Mouse (Mus musculus): ENCODE data around the gene Plbd2. TPM values are rescaled to one million over a fixed set of nuclear protein-coding genes. Genes with fewer than 3 reads are reported as not detected.

The Plbd2 gene
- polyA plus RNA-seq, 1 experiment from 2014 or later, result 30.9 TPM

DNA sequence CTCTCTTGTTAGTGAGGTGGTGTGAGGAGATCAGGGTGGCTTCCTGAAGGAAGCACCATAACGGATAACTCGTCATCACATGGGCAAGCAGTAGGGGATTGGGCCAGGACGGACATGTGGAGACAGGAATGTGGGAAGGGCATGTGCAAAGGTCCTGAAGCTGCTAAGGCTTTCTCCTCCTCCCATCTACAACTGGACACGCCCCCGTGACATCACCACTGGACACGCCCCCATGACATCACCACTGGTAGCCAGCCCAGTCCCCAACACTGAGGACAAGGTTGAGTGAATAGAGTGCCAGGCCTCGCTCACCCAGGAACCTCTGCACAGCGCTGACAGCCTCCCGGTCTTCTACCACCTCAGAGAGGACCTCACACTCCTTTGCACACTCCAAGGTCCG lies 44.3 kb downstream of the Plbd2 start:
- Histone ChIP-seq H3K4me2 (ENCODE audit: low read depth, low read length) (no peak overlapping the region), H3K4me1 (ENCODE audit: control insufficient read depth, insufficient read depth, low read length) (peaks cover 5% of the 10 kb centered on the region; the same call in 1 of the 2 replicates), H3K9ac (replicated peaks; ENCODE audit: low read depth, low read length) (no peak overlapping the region), H3K36me3 (ENCODE audit: control insufficient read depth, insufficient read depth, low read length) (no peaks in the 10 kb centered on the region), H3K27me3 (ENCODE audit: control insufficient read depth, insufficient read depth, low read length) (no peaks in the 10 kb centered on the region), H3K4me3 (ENCODE audit: low read depth, low read length) (no peak overlapping the region), H3K27ac (ENCODE audit: low read depth, low read length) (no peak overlapping the region), H3K9me3 (ENCODE audit: control insufficient read depth, low read length) (no peaks in the 10 kb centered on the region)
- ATAC-seq (ENCODE audit: low read depth), result no peak
- 81% methylated on average over 10 of the region's 10 CpGs for WGBS

DNA sequence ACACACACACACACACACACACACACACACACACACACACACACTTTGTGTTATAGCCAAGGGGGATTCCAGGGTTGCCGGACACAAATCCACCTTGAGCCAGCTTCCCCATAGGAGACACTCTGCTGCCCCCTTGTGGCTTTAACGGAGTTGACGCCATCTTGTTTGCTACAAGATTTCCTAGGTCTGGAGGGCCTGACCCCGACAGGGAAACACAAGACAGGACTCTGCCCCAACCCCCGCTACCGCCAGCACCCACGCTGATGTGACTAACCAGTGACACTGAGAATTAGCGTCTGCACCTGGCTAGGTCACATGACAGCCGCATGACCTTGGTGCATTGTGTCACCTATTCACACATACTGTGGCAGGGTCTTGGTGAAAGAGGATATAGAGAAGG lies 45.8 kb downstream of the Plbd2 start:
- Histone ChIP-seq H3K4me1 (ENCODE audit: control insufficient read depth, insufficient read depth, low read length) (peaks cover 5% of the 10 kb centered on the region; the same call in 1 of the 2 replicates), H3K4me2 (ENCODE audit: low read depth, low read length) (no peak overlapping the region), H3K36me3 (ENCODE audit: control insufficient read depth, insufficient read depth, low read length) (no peaks in the 10 kb centered on the region), H3K27ac (ENCODE audit: low read depth, low read length) (no peak overlapping the region), H3K4me3 (ENCODE audit: low read depth, low read length) (no peak overlapping the region), H3K9ac (replicated peaks; ENCODE audit: low read depth, low read length) (no peak overlapping the region), H3K27me3 (ENCODE audit: control insufficient read depth, insufficient read depth, low read length) (no peaks in the 10 kb centered on the region), H3K9me3 (ENCODE audit: control insufficient read depth, low read length) (no peaks in the 10 kb centered on the region)
- 3% methylated on average over 9 of the region's 9 CpGs for WGBS
- no peak; the same call in 1 of the 2 replicates for ATAC-seq (ENCODE audit: low read depth)

DNA sequence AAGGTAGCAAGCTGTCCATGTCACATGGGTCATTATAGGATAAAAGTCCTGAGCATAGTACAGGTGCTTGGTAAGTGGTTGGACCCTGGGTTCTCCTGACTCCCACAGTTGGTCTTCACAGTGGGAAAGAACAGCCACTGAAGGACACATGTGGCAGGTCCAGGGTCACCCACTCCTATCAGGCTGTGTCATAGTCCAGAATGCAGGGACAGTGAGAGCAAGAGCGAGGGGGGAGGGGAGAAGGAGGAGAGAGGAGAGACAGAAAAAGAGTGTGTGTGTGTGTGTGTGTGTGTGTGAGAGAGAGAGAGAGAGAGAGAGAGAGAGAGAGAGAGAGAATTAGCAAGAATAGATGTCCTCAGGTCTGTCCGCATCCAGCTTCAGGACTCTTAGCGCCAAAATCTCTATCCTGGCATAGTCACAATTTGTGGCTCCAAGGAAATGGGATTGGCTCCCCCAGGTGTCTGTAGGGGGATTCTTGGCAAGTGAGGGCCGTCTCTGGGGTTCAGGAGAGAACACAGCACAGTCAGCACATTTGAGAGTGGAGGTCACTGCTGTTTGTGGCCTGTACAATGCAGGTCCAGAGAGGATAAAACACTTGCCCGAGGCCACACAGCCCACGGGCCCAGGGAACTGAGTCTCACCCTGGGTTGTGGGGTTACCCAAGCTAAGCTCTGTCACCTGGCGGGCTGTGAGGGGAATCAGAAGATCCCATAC lies 46.4 kb downstream of the Plbd2 start:
- no peak overlapping the region for H3K4me3 ChIP-seq (ENCODE audit: low read depth, low read length)
- H3K27ac ChIP-seq (ENCODE audit: low read depth, low read length), result no peak overlapping the region
- H3K9ac ChIP-seq (replicated peaks; ENCODE audit: low read depth, low read length), result no peak overlapping the region
- H3K4me1 ChIP-seq (ENCODE audit: control insufficient read depth, insufficient read depth, low read length), result peaks cover 5% of the 10 kb centered on the region; the same call in 1 of the 2 replicates
- 54% methylated on average over 7 of the region's 7 CpGs for WGBS
- H3K36me3 ChIP-seq (ENCODE audit: control insufficient read depth, insufficient read depth, low read length), result no peaks in the 10 kb centered on the region
- no peak overlapping the region for H3K4me2 ChIP-seq (ENCODE audit: low read depth, low read length)
- no peaks in the 10 kb centered on the region for H3K9me3 ChIP-seq (ENCODE audit: control insufficient read depth, low read length)
- no peak for ATAC-seq (ENCODE audit: low read depth)
- no peaks in the 10 kb centered on the region for H3K27me3 ChIP-seq (ENCODE audit: control insufficient read depth, insufficient read depth, low read length)

DNA sequence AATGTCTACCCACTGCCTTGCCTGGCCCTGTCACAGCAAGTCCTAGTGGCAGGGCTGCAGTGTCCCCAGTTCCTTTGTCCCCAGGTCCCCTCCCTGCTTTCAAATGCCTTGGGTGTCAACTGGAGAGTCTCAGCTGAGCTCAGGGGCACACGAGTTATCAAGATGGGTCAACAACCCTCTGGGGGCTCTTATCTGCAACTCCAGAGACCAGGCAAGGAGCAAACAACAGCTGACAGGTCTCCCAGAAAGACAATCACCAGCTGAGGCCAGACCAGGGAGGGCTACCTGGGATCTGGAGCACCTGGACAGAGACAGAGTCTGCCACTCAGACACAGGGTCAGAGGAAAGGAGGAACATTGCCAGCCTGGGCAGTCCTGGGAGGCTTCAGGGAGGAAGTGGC lies 47.2 kb downstream of the Plbd2 start:
- 17% methylated on average over 1 of the region's 1 CpGs for WGBS

DNA sequence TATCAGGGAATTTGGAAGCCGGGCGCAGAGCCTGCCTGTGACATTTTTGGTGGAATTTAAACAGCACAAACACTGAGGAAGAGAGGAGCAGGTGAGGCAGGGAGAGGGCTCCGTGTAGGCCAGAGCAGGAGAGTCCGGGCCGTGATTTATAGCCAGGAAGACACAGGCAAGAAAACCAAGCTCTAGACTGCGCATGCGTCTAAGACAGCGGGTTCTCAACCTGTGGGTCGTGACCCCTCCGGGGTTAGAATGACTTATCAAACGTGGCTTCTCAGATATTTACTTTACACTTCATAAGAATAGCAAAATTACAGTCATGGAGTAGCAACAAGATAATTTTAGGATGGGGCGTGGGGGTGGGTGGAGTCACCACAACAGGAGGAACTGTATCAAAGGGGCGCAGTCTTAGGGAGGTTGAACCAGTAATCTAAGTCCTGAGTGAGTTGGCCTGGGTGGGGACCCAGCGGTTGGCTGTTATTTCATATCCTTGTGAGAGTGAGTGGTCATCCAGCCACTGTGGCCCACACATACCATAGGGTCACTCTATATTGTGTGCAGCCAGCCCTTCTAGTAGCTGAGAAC lies 48.6 kb downstream of the Plbd2 start:
- no peaks in the 10 kb centered on the region for H3K36me3 ChIP-seq (ENCODE audit: control insufficient read depth, insufficient read depth, low read length)
- 36% methylated on average over 14 of the region's 14 CpGs for WGBS
- ATAC-seq (ENCODE audit: low read depth), result 0 out of 2 replicates have a peak, but pooled peaks have one; percentile 12
- H3K4me1 ChIP-seq (ENCODE audit: control insufficient read depth, insufficient read depth, low read length), result peaks cover 5% of the 10 kb centered on the region; the same call in 1 of the 2 replicates
- no peak overlapping the region; the same call in 1 of the 2 replicates for H3K9ac ChIP-seq (replicated peaks; ENCODE audit: low read depth, low read length)
- H3K27ac ChIP-seq (ENCODE audit: low read depth, low read length), result peak overlapping the region; percentile 62
- H3K4me2 ChIP-seq (ENCODE audit: low read depth, low read length), result peak overlapping the region; percentile 26; the same call in 1 of the 2 replicates
- H3K27me3 ChIP-seq (ENCODE audit: control insufficient read depth, insufficient read depth, low read length), result no peaks in the 10 kb centered on the region
- H3K4me3 ChIP-seq (ENCODE audit: low read depth, low read length), result no peak overlapping the region
- H3K9me3 ChIP-seq (ENCODE audit: control insufficient read depth, low read length), result no peaks in the 10 kb centered on the region

More for the DNA sequence above, 47.2 kb downstream of the Plbd2 start:
- Histone ChIP-seq H3K4me1 (ENCODE audit: control insufficient read depth, insufficient read depth, low read length) (peaks cover 5% of the 10 kb centered on the region; the same call in 1 of the 2 replicates), H3K4me3 (ENCODE audit: low read depth, low read length) (no peak overlapping the region), H3K27ac (ENCODE audit: low read depth, low read length) (no peak overlapping the region), H3K4me2 (ENCODE audit: low read depth, low read length) (no peak overlapping the region), H3K36me3 (ENCODE audit: control insufficient read depth, insufficient read depth, low read length) (no peaks in the 10 kb centered on the region), H3K9ac (replicated peaks; ENCODE audit: low read depth, low read length) (no peak overlapping the region), H3K9me3 (ENCODE audit: control insufficient read depth, low read length) (no peaks in the 10 kb centered on the region), H3K27me3 (ENCODE audit: control insufficient read depth, insufficient read depth, low read length) (no peaks in the 10 kb centered on the region)
- no peak for ATAC-seq (ENCODE audit: low read depth)

DNA sequence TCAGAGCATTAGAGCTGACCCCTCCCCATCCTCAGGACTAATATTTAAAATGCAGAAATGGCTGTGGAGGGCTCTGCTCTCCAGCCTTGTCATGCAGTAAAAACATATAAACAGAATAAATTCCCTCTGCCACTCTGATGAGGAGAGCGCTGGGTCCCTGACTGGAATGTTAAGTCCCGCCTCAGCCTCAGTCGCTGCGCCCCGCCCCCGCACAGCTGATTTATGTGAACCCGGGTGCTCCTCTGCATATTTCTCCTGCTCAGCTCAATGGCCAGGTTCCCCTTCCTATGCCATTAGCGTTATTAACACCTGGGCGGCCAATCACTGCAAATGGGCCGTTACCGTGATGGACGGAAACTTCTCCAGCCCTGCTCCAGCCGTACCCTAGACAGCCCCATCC lies 56.1 kb downstream of the Plbd2 start:
- Histone ChIP-seq H3K4me3 (ENCODE audit: low read depth, low read length) (no peak overlapping the region), H3K4me2 (ENCODE audit: low read depth, low read length) (no peak overlapping the region), H3K27ac (ENCODE audit: low read depth, low read length) (0 out of 2 replicates have a peak overlapping the region, but pooled peaks have one; percentile 22), H3K27me3 (ENCODE audit: control insufficient read depth, insufficient read depth, low read length) (no peaks in the 10 kb centered on the region), H3K4me1 (ENCODE audit: control insufficient read depth, insufficient read depth, low read length) (no peaks in the 10 kb centered on the region), H3K9me3 (ENCODE audit: control insufficient read depth, low read length) (no peaks in the 10 kb centered on the region), H3K36me3 (ENCODE audit: control insufficient read depth, insufficient read depth, low read length) (no peaks in the 10 kb centered on the region), H3K9ac (replicated peaks; ENCODE audit: low read depth, low read length) (no peak overlapping the region)
- ATAC-seq (ENCODE audit: low read depth), result no peak; the same call in 1 of the 2 replicates
- 32% methylated on average over 13 of the region's 13 CpGs for WGBS

DNA sequence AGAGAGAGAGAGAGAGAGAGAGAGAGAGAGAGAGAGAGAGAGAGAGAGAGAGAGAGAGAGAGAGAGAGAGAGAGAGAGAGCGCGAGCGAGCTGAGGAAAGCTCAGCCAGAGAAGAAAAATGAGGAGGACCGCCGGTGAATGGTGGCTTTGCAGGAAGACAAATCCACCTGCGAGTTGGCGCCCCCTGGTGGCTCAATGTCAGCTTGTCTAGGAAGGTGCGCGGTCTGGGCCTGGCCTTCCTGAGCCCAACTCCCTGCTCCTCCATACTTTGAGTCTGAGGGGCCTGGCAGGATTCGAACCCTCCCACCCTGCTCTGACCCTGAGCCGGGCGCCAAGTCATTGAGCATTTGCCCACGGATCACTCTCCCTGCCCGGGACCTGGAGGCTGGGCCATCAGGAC lies 62.7 kb downstream of the Plbd2 start:
- Histone ChIP-seq H3K4me3 (ENCODE audit: low read depth, low read length) (no peak overlapping the region), H3K4me1 (ENCODE audit: control insufficient read depth, insufficient read depth, low read length) (peaks cover 8% of the 10 kb centered on the region), H3K4me2 (ENCODE audit: low read depth, low read length) (peak overlapping the region; percentile 74), H3K27ac (ENCODE audit: low read depth, low read length) (peak overlapping the region; percentile 91), H3K36me3 (ENCODE audit: control insufficient read depth, insufficient read depth, low read length) (no peaks in the 10 kb centered on the region), H3K27me3 (ENCODE audit: control insufficient read depth, insufficient read depth, low read length) (peaks cover 10% of the 10 kb centered on the region), H3K9me3 (ENCODE audit: control insufficient read depth, low read length) (no peaks in the 10 kb centered on the region), H3K9ac (replicated peaks; ENCODE audit: low read depth, low read length) (peak overlapping the region; percentile 89; the same call in 1 of the 2 replicates)
- 0 out of 2 replicates have a peak, but pooled peaks have one; percentile 50 for ATAC-seq (ENCODE audit: low read depth)
- 2% methylated on average over 14 of the region's 14 CpGs for WGBS

DNA sequence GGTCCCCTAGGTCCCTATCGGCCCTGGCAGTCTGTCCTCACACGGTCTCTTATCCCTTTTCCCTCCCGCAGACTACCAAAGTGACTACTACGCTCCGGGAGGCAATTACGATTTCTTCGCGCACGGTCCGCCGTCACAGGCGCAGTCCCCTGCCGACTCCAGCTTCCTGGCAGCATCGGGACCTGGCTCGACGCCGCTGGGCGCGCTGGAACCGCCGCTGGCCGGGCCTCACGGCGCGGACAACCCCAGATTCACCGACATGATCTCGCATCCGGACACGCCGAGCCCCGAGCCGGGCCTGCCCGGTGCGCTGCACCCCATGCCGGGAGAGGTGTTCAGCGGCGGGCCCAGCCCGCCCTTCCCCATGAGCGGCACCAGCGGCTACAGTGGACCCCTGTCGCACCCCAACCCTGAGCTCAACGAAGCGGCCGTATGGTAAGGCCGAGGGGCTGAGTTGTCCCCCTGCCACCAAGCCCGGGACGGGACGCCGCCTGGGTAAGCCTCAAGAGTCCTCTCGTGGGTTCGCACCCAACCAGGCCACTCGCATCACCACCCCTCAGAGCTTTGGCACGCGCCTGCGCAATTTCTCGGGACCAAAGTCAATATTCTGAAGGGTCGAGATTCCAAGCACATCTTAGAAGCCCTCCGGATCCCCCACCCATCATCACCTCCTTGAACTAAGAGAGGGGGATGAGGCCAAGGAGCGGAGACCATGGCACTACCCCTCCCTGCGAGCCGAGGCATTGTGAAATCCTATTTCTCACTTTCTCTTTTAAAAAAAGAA lies 63.3 kb downstream of the Plbd2 start:
- peak; percentile 36; the same call in 1 of the 2 replicates for ATAC-seq (ENCODE audit: low read depth)
- Histone ChIP-seq H3K4me2 (ENCODE audit: low read depth, low read length) (peak overlapping the region; percentile 74), H3K4me3 (ENCODE audit: low read depth, low read length) (peak overlapping the region; percentile 53), H3K27ac (ENCODE audit: low read depth, low read length) (peak overlapping the region; percentile 91), H3K9ac (replicated peaks; ENCODE audit: low read depth, low read length) (peak overlapping the region; percentile 89), H3K36me3 (ENCODE audit: control insufficient read depth, insufficient read depth, low read length) (no peaks in the 10 kb centered on the region), H3K9me3 (ENCODE audit: control insufficient read depth, low read length) (no peaks in the 10 kb centered on the region), H3K27me3 (ENCODE audit: control insufficient read depth, insufficient read depth, low read length) (peaks cover 13% of the 10 kb centered on the region), H3K4me1 (ENCODE audit: control insufficient read depth, insufficient read depth, low read length) (peaks cover 8% of the 10 kb centered on the region)
- 1% methylated on average over 60 of the region's 61 CpGs for WGBS

Measured in neural tube, embryonic 14.5 days (tissue).